Mouse (Mus musculus) bone marrow macrophage, adult 2 months (primary cell): ENCODE measurements around the gene Pde4dip.

Experiments used
- CTCF ChIP-seq: IDR thresholded peaks from 2 replicates; pipeline ENCODE4 v1.5.1; 2012; ENCODE audit warnings: low read depth, mild to moderate bottlenecking, low read length, moderate library complexity
- POLR2A ChIP-seq: IDR thresholded peaks from 2 replicates; pipeline ENCODE4 v1.6.1; 2012; ENCODE audit warnings: mild to moderate bottlenecking, low read depth, low read length, borderline replicate concordance

GRCm38 (mm10) chr3:97823438-97823837 is 65.1 kb downstream of the Pde4dip start:
- TF ChIP-seq CTCF (no peak), POLR2A (no peak)
